Mouse (Mus musculus) kidney, adult 2 months (tissue): ENCODE measurements at regions not wholly inside any gene's neighbourhood (a gene's known extent, or its start where the extent isn't known, plus 50 kb on each side); places are given as distances from the start of the nearest gene placed in this dataset.

Experiments
- CTCF ChIP-seq: fragments of 200-500 bp; conservative IDR thresholded peaks from 2 replicates; pipeline ENCODE4 v1.5.1; 2011; ENCODE audit warnings: low read depth, mild to moderate bottlenecking, control low read depth, low read length, moderate library complexity, mixed read lengths; ENCODE audit not compliant: insufficient read depth, insufficient read length
- POLR2A ChIP-seq: fragments of 200-500 bp; IDR thresholded peaks from one replicate; pipeline ENCODE4 v1.6.1; 2011; ENCODE audit warnings: low read depth, low read length, control low read depth

DNA sequence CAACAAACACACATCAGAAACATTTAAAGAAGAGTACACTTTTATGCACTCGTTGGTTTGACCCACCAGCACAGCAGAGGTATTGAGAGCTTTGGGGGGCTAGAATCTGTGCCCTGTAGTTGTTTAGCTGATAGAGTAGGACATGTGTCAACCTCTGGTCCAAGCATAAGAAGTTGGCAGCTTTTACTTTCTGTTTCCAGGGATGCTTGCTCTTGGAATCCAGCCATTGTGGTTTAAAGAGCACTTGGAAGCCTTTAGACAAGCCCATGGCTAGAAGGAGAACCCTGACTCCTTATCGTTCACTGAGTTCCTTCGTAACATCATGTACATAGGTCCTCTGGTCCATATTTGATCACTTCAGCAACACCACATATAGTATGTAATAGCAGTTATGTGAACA, 212.3 kb downstream of the Dact1 start:
- TF ChIP-seq CTCF (no peak), POLR2A (no peak)
